Mouse (Mus musculus) frontal cortex, adult 2 months (tissue): ENCODE results near the gene Klhdc4. TPM values are rescaled to one million over a fixed set of nuclear protein-coding genes. Genes with fewer than 3 reads are reported as not detected.

Experiments used
- DNase-seq, 2 experiments: peaks; one replicate each; pipeline ENCODE4 v3.0.0; 2022; ENCODE audit warnings: low spot score in 1 of 2; ENCODE audit errors: extremely low spot score in 1 of 2
- polyA plus RNA-seq: library from polyadenylated mRNA; depleted of rRNA; stranded (reverse); fragments of >200 nt; gene quantifications from 2 replicates; pipeline ENCODE4 v1.2.3, GENCODE M21; 2012; rRNA removed

Gene Klhdc4
- 44.5 and 50.3 TPM in 2 replicates for polyA plus RNA-seq

DNA sequence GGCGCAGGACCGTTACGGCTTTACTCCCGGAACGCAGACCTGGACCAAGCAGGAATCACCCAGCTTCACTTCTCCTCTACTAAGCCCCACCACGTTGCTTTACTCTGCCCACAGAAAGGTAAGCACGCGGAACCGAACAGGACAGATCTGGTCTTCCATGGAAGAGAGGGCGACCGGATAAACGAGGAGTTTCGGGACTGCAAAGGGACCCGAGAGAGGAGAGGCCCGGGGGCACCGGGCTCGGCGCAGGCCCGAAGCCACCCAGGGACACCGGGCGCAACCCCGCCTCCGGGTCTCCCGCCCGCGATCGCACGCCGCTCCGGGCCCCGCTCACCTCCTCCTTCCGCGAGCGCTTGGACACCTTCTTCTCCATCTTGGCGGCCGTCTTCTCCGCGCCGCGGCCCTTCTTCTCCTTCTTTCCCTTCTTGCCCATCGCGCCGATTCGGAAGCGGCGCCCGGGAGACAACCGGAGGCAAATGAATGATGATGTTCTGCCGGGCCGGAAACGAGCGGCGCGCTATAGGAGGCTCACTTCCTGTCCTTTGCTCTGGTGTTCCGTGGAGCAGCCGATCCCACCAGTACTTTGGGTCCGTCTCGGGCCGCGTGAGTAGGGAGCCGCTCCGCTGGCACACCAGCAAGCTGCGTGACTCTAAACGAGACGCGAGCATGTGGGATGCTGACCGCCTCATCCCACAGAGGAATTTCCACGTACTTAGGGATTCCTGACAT, at the start of gene Klhdc4:
Klhdc4 (minus strand) TSS at position 522 of the 729 bp plus-strand sequence.
- DNase-seq: peak; percentile 71 to 94

DNA sequence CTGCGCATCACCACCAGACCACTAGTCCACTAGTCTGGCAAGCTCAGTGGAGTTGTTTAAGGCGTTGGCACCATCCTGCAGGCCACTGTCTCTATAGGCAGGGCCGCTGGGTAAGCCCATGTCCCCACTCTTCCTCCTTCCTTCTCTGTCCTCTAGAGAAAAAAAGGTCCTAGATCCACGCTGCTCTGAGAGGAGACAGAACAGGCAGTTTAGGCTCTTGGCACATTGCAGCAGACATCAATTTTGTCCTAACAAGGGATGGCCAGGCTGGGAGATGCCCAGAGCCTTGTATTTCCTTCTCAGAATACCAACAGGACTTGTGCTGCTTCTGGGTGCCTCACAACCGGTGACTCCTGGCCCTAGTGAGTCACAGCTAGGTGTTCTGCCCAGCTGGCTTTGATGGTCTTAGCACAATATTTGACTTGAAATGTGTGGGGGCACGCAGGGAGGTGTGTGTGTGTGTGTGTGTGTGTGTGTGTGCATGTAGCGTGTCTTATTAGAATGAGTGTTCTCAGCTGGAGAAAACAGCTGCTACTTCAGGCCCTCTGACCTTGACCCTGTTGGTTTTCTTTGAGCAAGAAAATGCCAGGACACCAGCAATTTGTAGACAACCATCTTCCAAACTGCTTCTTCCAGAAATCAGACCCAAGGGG, 48.6 kb upstream of the Klhdc4 start:
- no peak for DNase-seq

DNA sequence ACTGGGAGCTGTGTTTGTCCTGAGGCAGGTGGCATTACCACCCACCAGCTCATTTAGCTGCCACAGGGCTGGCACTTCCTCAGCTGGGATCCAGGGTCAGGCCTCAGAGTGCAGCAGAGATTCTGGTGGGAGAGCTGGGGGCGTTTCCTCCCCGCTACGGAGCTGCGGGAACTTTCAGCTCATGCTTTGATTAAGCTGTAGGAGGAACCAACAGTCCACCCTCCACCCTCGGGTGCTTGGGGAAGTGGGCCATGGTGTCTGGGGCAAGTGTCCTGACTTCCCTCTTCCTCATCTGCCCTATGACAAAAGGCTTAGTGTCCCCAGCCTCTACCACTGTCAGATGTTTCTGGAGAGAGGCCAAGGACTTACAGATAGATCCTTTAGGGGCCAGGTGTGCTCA, 47.8 kb upstream of the Klhdc4 start:
- DNase-seq: no peak

DNA sequence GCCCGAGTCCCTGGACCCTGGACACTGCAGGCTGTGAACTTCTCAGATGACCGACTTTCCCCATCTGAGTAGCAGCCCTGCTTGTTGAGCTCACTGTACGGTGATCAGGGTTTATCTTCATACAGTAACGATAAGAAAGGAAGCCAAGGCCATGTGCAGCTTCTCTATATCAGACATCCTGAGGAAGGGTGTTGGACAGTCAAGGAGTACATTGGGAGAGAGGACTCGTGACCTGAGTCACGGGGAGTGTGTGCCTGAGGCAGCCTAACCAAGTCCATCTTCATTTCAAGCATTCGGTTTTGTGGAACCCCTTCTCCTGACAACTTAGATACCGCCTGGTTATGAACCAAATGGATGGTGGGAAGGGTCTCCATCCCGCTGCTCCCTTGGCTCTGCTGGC, 46.1 kb upstream of the Klhdc4 start:
- no peak for DNase-seq

DNA sequence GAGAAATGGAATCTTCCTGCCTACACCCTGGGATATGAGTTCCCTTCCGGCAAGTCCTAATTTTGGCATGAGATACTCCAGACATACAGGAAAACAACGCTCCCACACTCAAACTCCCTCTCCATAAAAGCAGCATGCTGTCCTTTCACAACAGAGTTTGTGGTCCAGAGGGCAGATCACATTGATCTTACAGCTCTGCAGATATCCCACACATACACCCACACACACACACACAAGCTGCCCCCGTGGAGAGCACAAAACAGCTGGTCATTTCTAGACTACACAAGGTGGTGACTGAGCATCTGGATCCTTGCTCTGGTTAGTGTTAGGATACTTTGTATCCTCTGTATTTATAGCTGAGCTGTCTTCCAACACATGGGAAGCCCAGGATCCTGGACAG, 45.7 kb upstream of the Klhdc4 start:
- DNase-seq: peak in 1 of 2 experiments; percentile 45

DNA sequence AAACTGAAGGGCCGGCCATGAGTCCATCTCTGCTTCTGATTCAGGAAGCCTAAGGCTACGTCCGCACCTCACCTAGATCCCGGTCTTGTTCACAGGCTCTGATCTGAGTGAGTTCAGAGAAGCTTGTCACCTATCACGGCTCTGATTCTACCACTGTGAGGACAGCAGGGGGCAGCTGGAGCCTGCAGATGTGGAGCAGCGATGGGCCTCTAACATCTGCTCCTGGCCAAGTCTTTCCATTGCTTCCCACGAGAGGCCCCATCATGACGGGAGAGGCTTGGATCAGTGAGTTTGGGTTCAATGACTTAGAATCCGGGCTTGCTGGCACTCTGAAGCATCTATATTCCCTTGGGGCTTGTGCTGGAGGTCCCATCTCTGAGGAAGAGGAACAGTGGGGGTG, 44.7 kb upstream of the Klhdc4 start:
- DNase-seq: peak in 1 of 2 experiments; percentile 55

DNA sequence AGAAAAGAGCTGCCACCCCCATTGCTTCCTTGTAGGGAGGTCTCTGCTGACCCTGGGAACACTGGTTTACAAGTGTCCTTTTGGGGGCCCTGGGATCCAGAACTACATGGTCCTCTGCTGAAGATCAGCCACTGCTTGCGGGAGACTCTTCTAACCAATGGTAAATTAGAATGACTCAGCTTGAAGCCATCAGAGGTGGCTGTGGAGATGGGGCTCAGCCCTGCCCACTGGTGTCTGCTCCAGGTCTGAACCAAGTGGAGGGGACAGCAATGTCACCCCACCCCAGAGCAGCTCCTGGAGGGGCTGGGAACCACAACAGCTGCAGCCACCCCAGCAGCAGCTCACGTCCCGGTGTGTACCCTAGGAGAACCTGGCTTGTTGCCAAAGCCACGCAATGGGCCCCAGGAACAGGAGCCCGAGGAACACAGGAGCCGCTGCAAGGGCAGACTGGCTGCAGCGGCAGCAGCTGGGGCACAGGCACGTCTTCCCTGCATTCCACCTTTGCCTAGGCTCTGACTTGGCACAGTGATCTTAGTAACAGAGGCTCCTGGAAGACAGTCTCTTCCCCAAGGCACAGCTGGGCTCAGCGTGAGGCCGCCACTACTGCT, 42.6 kb upstream of the Klhdc4 start:
- no peak for DNase-seq

DNA sequence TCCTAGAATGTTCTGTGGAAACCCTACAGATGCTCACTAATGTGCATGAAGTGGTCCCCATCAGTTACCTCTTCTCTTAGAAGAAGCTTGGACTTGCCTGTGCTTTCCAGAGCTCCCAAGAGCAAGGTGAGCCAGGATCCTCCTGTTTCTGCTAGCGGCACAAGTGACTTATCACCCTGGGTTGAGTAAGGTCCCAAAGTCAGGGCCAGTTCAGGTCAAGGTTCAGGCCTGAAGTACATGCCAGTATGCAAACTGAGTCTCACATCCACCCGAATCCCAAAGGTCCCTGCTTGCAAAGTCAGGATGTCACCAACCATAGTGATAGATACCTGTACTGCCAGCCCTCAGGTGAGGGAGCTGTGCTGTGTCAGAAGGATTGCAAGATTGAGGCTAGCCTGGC, 40.8 kb upstream of the Klhdc4 start:
- DNase-seq: no peak

DNA sequence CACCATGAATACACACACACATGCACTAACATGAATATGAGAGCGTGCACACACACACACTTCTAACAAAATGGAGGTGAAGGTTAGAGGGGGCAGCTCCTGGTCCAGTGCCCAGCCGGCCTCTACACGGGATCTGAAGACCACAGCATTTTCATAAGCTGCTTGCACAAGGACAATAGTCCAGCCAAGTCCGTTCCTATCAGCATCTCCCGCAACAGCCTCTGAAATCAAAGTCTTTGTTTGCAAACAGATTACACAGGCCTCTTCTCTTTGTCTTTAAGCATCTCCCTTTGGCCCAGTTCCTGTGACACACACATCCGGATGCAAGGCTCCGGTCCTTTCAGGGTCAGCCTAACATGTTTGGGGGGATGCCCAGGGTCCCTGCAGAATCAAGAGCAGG, 39.5 kb upstream of the Klhdc4 start:
- DNase-seq: no peak

DNA sequence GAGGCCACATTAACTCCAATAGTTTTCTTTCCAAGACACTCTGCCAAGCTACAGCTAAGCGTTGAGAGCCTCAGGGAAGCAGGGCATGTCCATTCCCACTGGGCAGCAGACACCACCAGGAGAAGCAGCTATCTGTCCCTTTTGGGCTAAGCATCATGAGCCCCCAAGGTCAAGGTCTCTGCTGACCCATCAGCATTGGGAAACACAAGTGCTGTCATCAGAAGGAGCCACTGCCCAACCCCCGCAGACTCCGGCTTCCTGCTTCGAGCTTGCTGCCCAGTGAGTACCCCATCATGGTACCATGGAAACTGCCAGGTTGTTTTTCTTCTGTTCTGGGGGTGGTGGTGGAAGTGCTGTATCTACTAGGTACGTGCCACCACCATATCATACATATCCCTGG, 38.8 kb upstream of the Klhdc4 start:
- DNase-seq: no peak

DNA sequence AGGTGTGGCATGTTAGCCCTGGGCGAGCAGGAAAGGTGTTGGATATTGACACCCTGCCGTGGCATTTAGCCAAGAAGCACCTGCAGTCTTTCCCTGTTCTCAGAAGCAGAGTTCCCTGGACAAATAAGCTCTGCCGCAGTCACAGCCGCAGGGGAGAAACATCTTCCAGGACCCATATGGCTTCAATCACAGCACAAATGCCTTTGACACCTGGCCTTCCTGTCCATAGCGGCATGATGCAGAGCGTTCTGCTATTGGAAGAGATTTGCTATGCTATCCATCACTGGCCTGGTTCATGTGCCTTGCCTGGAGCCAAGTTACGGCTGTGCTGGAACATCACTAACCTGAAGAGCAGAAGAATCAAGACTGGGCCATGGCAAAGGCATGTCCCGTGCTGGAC, 36.0 kb upstream of the Klhdc4 start:
- no peak for DNase-seq

DNA sequence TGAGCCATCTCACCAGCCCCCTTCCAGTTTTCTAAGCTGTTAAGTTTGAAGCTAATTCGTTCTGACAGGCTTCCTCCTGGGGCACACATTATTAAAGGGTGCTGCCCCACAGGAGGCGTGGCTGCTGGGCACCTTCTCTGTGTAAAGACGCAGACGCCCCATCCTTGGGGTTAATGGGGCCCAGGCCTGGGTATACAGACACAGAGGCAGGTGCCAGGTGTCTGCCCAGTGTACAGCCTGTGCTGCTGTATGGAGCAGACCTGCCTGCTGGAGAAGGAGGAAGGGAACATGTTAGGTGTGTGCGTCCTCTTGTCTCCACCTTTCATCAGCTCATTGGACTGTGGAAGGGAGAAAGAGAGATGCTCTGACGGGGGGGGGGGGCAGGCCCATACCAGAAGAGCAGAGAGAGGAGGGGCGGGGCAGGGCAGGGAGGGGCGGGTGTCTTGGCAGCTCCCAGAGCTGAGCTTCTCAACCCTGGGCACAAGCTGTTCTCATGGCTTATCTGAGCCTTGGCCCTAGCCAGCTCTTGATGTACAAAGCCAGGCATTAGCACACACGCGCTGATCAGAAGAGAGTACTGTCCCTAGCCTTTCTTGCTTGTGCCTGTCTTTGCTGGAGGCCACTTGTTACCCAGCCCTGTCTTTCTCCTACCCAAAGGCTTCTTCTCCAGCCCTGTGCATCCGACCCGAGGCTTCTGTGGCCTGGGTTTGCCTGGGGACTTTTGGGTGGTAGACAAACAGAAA, 32.6 kb upstream of the Klhdc4 start:
- no peak for DNase-seq

DNA sequence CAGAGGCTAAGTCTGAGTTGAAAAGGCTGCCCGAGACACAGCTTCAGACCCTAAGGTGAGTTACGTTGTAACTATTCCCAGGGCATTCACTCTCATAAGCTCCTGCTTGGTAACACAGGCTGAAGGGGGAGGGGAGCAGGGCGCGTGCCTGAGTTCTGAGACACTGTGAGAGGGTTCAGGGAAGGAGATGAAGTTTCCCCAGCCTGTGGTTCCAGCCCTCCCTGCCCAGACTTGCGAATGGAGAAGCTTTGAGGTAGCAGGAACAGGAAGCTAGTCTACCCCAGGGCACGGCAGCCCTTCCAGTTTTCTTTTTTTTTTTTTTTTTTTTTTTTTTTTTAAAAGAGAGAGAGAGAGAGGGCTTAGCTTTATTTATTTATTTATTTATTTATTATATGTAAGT, 31.9 kb upstream of the Klhdc4 start:
- DNase-seq: no peak

DNA sequence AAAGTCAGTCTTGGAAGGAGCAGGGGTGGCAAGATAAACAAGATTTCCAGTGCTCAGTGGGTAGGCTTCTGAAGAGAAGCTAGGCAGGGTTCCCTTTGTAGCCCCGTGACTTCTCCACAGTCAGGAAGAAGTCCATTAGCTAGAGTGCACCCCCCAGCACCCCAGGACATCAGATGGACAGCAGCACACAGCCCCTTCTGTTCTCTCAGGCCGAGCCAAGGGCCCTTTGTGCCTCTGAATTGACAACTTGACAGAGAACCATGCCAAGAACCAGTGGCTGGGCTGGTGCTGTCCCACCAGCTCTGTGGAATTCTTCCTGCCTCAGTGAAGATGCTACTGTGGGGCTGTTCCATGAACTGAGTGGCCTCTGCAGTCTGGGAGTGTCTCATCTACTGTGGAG, 28.4 kb upstream of the Klhdc4 start:
- DNase-seq: no peak

DNA sequence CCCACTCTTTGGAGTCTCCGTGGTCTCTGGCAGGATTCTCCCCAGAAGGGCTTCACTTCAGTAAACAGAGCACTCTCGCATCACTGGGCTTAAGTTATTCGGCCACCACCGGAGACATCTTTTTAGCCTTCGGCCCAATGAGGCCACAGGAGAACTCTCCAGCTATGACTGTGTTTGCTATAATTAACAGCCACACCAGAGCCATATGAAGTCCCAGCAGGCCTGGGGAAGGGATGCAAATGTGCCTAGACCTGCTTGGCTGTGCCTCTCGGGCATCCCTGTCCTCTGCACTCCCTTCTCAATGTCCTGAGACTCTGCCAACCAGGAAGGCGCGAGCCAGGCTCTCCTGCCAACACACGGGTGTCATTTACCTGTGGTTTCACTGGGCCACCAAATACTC, 28.0 kb upstream of the Klhdc4 start:
- DNase-seq: no peak

DNA sequence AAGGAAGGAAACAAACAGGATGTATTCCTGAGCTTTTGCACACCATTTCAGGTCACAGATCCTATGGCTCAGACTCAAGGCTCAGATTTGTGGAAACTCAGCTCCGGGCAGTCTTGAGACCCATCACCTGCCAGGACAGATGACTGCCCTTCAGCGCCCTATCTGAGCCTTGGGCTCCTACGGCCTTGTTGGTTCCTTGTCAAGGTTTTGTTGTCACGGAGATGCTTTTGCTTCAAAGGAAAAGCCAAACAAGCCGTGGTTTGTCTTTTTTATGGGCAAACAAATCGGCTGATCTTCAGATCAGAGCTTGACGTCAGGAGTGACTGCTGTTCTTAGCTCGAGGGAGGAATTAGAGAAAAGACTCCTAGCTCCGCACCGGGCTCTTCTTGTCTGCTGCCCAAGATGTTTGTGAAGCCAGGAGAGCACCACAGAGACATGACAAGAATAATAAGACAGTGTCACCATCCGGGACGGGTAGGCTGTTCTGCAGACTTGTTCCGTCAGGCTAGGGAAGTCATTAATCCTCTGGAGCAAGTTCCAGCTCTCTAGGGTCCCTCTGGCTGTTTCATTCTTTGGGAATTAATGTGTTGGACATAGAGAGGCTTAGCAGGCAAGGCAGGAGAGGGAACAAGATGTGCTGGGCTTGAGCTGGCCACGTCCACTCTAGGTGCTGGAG, 26.8 kb upstream of the Klhdc4 start:
- no peak for DNase-seq

DNA sequence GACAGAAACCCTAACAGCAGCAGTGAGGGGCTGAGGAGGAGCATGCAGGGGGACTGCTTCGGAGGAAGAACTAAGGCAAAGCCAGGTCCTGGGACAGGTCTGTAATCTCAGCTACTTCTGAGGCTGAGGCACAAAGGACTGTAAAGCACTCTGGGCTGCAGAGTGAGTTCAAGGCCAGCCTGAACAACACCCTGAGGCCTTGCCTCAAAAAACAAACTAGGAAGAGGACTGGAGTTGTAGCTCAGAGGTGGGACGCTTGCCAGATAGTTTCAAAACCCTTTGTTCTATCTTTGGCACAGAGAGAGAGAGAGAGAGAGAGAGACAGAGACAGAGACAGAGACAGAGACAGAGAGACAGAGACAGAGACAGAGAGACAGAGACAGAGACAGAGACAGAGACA, 24.2 kb upstream of the Klhdc4 start:
- DNase-seq: no peak

DNA sequence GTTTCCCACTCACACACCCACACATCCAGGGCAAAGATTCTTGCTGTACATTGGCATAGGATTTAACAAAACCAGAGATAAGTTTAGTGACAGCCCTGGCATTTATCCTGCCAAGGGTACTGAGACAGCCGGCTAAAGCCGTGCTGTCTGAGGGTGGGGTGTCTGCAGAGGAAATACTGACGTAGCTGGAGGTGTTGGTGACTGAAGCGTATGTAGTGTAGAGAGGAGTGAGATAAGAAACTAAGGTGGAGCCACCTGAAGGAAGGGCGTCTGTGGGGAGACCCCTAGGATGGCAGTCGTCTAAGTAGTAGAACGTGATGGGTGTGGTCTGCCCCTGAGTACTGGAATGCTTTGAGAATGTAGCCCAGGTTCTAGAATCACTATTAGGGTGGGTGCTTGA, 23.1 kb upstream of the Klhdc4 start:
- DNase-seq: peak in 1 of 2 experiments; percentile 34

DNA sequence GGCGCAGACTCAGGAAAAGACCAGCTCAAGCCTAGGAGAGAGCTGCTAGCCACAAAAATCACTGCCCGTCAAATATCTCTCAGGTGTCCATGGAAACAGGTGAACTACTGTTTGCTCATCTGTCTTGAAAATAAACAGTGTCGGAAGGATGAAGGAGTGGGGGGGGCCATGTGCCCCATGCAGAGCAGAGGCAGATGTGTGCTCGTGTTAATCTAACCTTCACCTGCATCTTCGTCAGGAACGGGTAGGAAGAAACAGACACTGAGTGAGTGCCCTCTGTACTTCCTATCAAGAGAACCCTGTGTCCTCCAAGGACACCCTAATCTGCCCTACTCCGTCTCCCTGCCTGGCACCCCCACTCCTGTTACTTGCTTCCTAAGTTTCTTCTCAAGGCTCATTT, 22.3 kb upstream of the Klhdc4 start:
- no peak for DNase-seq

DNA sequence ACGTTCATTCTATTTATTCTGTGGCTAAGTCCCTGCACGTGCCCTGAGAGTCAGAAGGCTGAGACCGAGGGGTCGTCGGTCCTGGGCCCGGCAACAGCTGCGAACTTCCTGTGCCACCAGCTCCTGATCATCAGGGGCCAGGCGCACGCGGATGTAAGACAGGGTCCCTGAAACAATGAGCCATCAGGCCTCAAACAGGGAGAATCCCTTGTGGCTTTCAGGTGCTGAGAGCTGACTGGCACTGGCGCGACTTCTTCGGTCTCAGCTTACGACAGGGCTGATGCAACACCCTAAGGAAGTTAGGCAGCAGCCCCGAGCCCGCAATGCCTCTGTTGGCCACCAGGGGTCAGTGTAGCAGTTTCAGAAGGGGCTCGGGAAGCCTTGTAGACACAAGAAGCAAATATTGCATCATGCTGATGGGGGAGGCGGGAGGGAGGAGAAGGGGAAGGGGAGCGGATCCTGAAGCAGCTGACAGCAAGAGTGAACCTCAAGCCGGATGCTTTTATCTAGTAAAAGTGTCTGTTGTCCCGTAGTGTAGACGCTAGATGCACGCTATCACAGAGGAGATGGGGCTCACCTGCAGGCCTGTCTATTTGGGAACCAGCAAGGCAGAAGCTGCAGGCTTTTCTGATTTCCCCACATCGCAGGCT, 21.6 kb upstream of the Klhdc4 start:
- peak; percentile 89 to 100 for DNase-seq
